Mouse (Mus musculus): ENCODE data around the gene Mdh2.

Gene Mdh2

GRCm38 (mm10) chr5:135835492-135835858 is 57.2 kb downstream of the Mdh2 start:
- no peak for DNase-seq (ENCODE audit: low spot score in 2 of 2)

GRCm38 (mm10) chr5:135835981-135836380 is 57.7 kb downstream of the Mdh2 start:
- no peak for DNase-seq (ENCODE audit: low spot score in 2 of 2)

Measured in heart, adult 9 months (tissue).